Mouse (Mus musculus): ENCODE results near the gene Sept7. TPM values are rescaled to one million over a fixed set of nuclear protein-coding genes. Genes with fewer than 3 reads are reported as not detected.

Sept7 gene
- polyA plus RNA-seq, 1 experiment from 2014 or later, result 83.6 TPM

DNA sequence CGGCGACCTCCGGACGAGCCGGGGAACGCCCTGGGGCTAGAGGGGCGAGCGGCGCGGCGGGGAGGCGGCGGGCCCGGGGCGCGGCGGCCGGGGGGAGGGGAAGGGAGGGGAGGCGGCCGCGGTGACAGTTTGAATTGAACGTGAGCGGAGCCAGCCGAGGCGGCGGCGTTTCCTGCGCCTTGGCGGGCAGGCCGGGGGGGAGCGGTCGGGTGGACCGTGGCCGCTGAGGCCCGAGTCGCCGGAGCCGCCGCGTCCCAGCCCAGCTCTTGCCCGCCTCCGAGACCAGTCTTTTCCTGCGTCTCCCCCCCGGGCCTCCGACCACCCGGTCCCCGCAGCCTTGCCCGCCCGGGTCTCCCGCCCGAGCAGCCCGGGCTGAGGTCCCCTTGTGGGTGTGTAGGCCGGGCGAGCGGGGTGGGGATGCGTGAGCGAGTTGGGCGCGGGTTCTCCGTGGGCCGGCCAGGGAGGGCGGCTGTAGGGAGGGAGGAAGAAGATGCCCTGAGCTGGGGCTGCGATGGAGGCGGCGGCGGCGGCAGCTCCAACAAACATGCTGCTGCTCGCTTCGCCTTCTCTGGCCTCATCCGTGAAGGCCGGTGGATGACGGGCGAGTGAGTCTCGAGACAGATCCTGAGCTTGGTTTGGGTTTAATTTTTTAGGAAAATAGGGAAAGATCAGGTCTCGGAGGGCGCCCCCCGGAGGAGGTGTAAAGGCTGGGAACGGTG is 679 bp downstream of the Sept7 start:
- H3K4me3 ChIP-seq (ENCODE audit: low read depth, low read length), result peak overlapping the region; percentile 93
- DNase-seq (peak; percentile 66), ATAC-seq (peak; percentile 40)
- peak overlapping the region; percentile 74 for H3K4me2 ChIP-seq (ENCODE audit: low read depth, low read length)
- H3K4me1 ChIP-seq (ENCODE audit: insufficient read depth), result peaks cover 11% of the 10 kb centered on the region
- H3K9me3 ChIP-seq (ENCODE audit: low read length), result no peaks in the 10 kb centered on the region
- WGBS (ENCODE audit: insufficient replicate concordance), result under 1% methylated on average over 62 of the region's 78 CpGs
- peak overlapping the region; percentile 96 for H3K27ac ChIP-seq (ENCODE audit: low read depth)
- H3K27me3 ChIP-seq (ENCODE audit: insufficient read depth, low read length), result no peaks in the 10 kb centered on the region
- peak overlapping the region; percentile 98 for H3K9ac ChIP-seq (replicated peaks)
- H3K36me3 ChIP-seq (replicated peaks; ENCODE audit: insufficient read depth, low read length), result no peaks in the 10 kb centered on the region
- TF ChIP-seq EP300 (IDR thresholded peaks at IDR 0.05; ENCODE audit: low read depth) (no peak), CTCF (IDR thresholded peaks at IDR 0.05; ENCODE audit: low read depth) (peak; percentile 56)

DNA sequence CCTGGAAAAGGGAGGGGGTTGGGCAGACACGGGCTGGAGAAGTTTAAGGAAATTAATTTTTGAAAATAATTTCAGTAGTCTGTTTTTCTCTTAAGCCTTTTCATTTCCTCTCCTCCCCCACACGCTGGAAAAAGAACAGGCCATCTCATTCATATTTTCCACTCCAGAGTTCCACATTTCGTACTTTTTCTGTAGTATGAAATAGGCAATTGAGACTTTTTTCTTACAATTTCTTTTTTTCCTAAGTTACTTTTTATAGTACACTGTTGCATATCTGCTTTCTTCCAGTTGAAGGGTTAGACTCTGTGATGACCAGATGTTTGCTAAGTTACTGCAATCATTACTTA is 1.2 kb downstream of the Sept7 start:
- ATAC-seq (no peak), DNase-seq (no peak)
- 11% methylated on average over 3 of the region's 3 CpGs for WGBS (ENCODE audit: insufficient replicate concordance)
- Histone ChIP-seq H3K4me1 (ENCODE audit: insufficient read depth) (peaks cover 11% of the 10 kb centered on the region), H3K36me3 (replicated peaks; ENCODE audit: insufficient read depth, low read length) (no peaks in the 10 kb centered on the region), H3K27me3 (ENCODE audit: insufficient read depth, low read length) (no peaks in the 10 kb centered on the region), H3K9ac (replicated peaks) (peak overlapping the region; percentile 98), H3K4me2 (ENCODE audit: low read depth, low read length) (peak overlapping the region; percentile 74), H3K4me3 (ENCODE audit: low read depth, low read length) (peak overlapping the region; percentile 93), H3K9me3 (ENCODE audit: low read length) (no peaks in the 10 kb centered on the region), H3K27ac (ENCODE audit: low read depth) (peak overlapping the region; percentile 96)
- no peak for TF ChIP-seq EP300 (IDR thresholded peaks at IDR 0.05; ENCODE audit: low read depth)
- no peak for TF ChIP-seq CTCF (IDR thresholded peaks at IDR 0.05; ENCODE audit: low read depth)

DNA sequence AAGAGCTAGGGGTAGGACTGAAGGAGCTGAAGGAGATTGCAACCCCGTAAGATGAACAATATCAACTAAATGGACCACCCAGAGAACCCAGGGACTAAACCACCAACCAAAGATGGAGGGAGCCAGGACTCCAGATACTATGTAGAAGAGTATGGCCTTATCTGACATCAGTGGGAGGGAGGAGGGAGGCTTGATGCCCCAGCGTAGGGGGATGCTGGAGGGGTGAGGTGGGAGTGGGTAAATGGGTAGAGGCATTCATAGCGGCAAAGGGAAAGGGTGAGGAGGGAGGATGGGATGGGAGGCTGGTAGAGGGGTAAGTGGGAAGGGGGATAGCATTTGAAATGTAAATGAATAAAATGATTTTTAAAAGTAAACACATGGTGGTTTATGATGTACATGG is 8.2 kb downstream of the Sept7 start:
- no peaks in the 10 kb centered on the region for H3K27me3 ChIP-seq (ENCODE audit: insufficient read depth, low read length)
- 81% methylated on average over 3 of the region's 3 CpGs for WGBS (ENCODE audit: insufficient replicate concordance)
- H3K9ac ChIP-seq (replicated peaks), result no peak overlapping the region

DNA sequence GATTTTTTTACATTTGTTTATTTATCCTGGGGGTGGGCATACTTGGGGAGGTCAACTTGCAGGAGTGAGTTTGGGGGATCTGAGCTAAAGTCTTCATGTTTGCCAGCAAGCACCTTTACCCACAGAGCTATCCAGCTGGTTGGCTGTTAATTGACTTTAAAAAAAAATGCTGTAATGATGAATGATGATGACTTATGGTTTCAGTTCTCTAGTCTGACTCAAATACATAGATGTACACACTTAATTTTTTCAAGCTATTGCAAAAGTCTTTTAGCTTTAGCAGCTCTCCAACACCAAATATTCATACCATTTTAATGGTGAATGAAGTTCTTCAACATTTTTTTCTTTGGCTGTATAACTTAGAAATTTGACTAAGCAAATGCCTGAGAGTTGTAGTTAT is 8.7 kb downstream of the Sept7 start:
- peaks cover 5% of the 10 kb centered on the region for H3K36me3 ChIP-seq (replicated peaks; ENCODE audit: insufficient read depth, low read length)
- DNase-seq (no peak), ATAC-seq (no peak)
- no peaks in the 10 kb centered on the region for H3K9me3 ChIP-seq (ENCODE audit: low read length)
- no peak for TF ChIP-seq CTCF (IDR thresholded peaks at IDR 0.05; ENCODE audit: low read depth)
- no peak for TF ChIP-seq EP300 (IDR thresholded peaks at IDR 0.05; ENCODE audit: low read depth)
- H3K9ac ChIP-seq (replicated peaks), result no peak overlapping the region
- no peak overlapping the region for H3K4me3 ChIP-seq (ENCODE audit: low read depth, low read length)
- no peak overlapping the region for H3K4me2 ChIP-seq (ENCODE audit: low read depth, low read length)
- no peak overlapping the region for H3K27ac ChIP-seq (ENCODE audit: low read depth)
- H3K27me3 ChIP-seq (ENCODE audit: insufficient read depth, low read length), result no peaks in the 10 kb centered on the region
- peaks cover 3% of the 10 kb centered on the region; the same call in 1 of the 2 replicates for H3K4me1 ChIP-seq (ENCODE audit: insufficient read depth)

More for the DNA sequence above, 8.2 kb downstream of the Sept7 start:
- Histone ChIP-seq H3K4me1 (ENCODE audit: insufficient read depth) (peaks cover 3% of the 10 kb centered on the region; the same call in 1 of the 2 replicates), H3K27ac (ENCODE audit: low read depth) (no peak overlapping the region), H3K36me3 (replicated peaks; ENCODE audit: insufficient read depth, low read length) (peaks cover 2% of the 10 kb centered on the region), H3K9me3 (ENCODE audit: low read length) (no peaks in the 10 kb centered on the region), H3K4me2 (ENCODE audit: low read depth, low read length) (no peak overlapping the region), H3K4me3 (ENCODE audit: low read depth, low read length) (no peak overlapping the region)
- TF ChIP-seq CTCF (IDR thresholded peaks at IDR 0.05; ENCODE audit: low read depth) (no peak), EP300 (IDR thresholded peaks at IDR 0.05; ENCODE audit: low read depth) (no peak)
- DNase-seq, result no peak
- ATAC-seq, result no peak

DNA sequence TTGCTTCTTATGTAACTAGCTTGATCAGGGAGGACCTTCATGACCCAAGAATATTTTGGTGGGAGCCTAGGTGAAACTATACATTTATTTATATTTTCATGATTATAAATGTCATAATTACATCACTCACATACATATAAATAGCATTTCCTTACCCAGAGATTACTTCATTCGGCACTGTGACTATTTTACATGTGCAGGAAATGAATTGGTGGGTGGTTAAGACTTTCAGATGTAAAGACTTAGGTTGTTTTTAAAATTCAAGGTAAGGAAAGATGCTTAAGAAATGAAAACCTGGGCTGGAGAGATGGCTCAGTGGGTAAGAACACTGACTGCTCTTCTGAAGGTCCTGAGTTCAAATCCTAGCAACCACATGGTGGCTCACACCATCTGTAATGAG is 9.8 kb downstream of the Sept7 start:
- Histone ChIP-seq H3K27me3 (ENCODE audit: insufficient read depth, low read length) (no peaks in the 10 kb centered on the region), H3K36me3 (replicated peaks; ENCODE audit: insufficient read depth, low read length) (peaks cover 12% of the 10 kb centered on the region), H3K27ac (ENCODE audit: low read depth) (no peak overlapping the region), H3K4me3 (ENCODE audit: low read depth, low read length) (no peak overlapping the region), H3K4me2 (ENCODE audit: low read depth, low read length) (no peak overlapping the region), H3K9ac (replicated peaks) (no peak overlapping the region), H3K4me1 (ENCODE audit: insufficient read depth) (peaks cover 6% of the 10 kb centered on the region), H3K9me3 (ENCODE audit: low read length) (no peaks in the 10 kb centered on the region)
- WGBS (ENCODE audit: insufficient replicate concordance), result 63% methylated on average over 1 of the region's 1 CpGs
- DNase-seq (no peak), ATAC-seq (no peak)
- TF ChIP-seq EP300 (IDR thresholded peaks at IDR 0.05; ENCODE audit: low read depth) (no peak), CTCF (IDR thresholded peaks at IDR 0.05; ENCODE audit: low read depth) (no peak)

DNA sequence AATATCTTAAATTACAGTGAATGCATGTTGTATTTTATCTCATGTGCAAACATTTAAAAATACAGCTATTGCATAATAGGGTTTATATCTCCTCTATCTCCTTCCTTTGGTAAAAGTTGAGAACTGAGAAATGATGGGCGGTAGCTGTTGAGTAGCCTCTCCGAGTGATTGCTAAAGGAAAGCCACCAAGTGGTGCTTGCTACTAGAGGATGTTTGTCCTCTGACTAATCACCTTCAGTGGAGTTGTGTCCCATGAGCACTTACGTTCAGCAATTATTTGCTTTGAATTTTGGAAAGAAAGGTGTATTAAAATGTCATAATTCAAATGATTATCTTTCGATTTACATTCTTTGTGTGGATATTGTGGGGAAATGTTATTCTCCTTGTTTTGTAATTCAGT is 13.6 kb downstream of the Sept7 start:
- Histone ChIP-seq H3K27me3 (ENCODE audit: insufficient read depth, low read length) (no peaks in the 10 kb centered on the region), H3K4me1 (ENCODE audit: insufficient read depth) (peaks cover 6% of the 10 kb centered on the region), H3K4me2 (ENCODE audit: low read depth, low read length) (no peak overlapping the region), H3K36me3 (replicated peaks; ENCODE audit: insufficient read depth, low read length) (peaks cover 32% of the 10 kb centered on the region), H3K4me3 (ENCODE audit: low read depth, low read length) (no peak overlapping the region), H3K9me3 (ENCODE audit: low read length) (no peaks in the 10 kb centered on the region), H3K9ac (replicated peaks) (no peak overlapping the region), H3K27ac (ENCODE audit: low read depth) (no peak overlapping the region)
- 87% methylated on average over 4 of the region's 4 CpGs for WGBS (ENCODE audit: insufficient replicate concordance)
- ATAC-seq (no peak), DNase-seq (no peak)
- TF ChIP-seq CTCF (IDR thresholded peaks at IDR 0.05; ENCODE audit: low read depth) (no peak), EP300 (IDR thresholded peaks at IDR 0.05; ENCODE audit: low read depth) (no peak)

Data from liver, postnatal 0 days (tissue).